Mouse (Mus musculus): Measurements from ENCODE around the gene Rnpc3. TPM values are rescaled to one million over a fixed set of nuclear protein-coding genes. Genes with fewer than 3 reads are reported as not detected.

The Rnpc3 gene
- total RNA-seq (2023) = 10 to 100 TPM; 30.1 to 36.1 TPM

GRCm38 (mm10) chr3:113629606-113630359, at the start of gene Rnpc3:
Gene Rnpc3, minus strand, starts transcription at chr3:113630149.

DNA sequence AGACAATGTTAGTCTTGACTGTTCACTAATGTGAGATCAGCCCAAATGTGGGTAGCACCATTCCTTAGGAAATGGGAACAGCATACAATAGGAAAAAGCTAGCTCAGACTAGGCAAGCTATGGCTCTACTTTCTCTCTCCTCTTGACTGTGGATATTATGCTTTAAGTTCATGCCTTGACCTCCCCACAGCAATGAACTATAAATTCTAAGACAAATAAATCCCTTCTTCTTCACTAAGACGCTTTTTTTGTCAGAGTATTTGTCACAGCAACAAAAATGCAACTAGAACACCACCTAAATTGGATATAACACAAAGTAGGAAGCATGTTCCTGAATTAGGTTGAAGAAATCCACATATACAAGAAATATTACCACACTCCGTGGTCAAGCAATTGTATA, 23.4 kb downstream of the Rnpc3 start, which contains the start of gene Amy1:
TSS of gene Amy1 (minus strand) at position 101 of the 400 bp plus-strand sequence.

Other genes starting within 250 kb of the Rnpc3 start
- gene Amy2a1, start 97.7 kb downstream of the Rnpc3 start, total RNA-seq (2023) = not detected
- gene Amy1, start 23.4 kb downstream of the Rnpc3 start, total RNA-seq (2023) = under 1 TPM; 0.46 to 0.84 TPM

Measured in neutrophil, adult 59 days (primary cell).